Mouse (Mus musculus) thymus, postnatal 36 days (tissue): Measurements from ENCODE around the gene Erbb3.
"Not testable (repeated sequence)": the region's sequence is repeated elsewhere in the genome, so short reads cannot be mapped to it uniquely, and the experiment has no call there.

ENCODE experiments used
- DNase-seq, 2 experiments: peaks; one replicate each; pipeline ENCODE4 v3.0.0; 2022; ENCODE audit warnings: mixed read lengths in 2 of 2

Erbb3 gene

GRCm38 (mm10) chr10:128555567-128555966 lies 33.9 kb downstream of the Erbb3 start:
- not testable (repeated sequence) for DNase-seq

GRCm38 (mm10) chr10:128550144-128550823 lies 39.2 kb downstream of the Erbb3 start:
- not testable (repeated sequence) for DNase-seq

GRCm38 (mm10) chr10:128549682-128550057 lies 39.8 kb downstream of the Erbb3 start:
- peak in 1 of 2 experiments; percentile 44 for DNase-seq

- DNase-seq, result peak; percentile 87 to 94
Observed at GRCm38 (mm10) chr10:128548947-128549681, 40.3 kb downstream of the Erbb3 start, which contains the start of gene Rpl41. Rpl41 (minus strand) TSS chr10:128549305.

- not testable (repeated sequence) for DNase-seq
Observed at GRCm38 (mm10) chr10:128548051-128548791, 41.2 kb downstream of the Erbb3 start.

GRCm38 (mm10) chr10:128547361-128548032 lies 42.0 kb downstream of the Erbb3 start, which contains the start of gene Zc3h10:
Zc3h10 (minus strand) TSS chr10:128547774.
- peak; percentile 92 to 97 for DNase-seq

- no peak for DNase-seq
Observed at GRCm38 (mm10) chr10:128546787-128547186, 42.7 kb downstream of the Erbb3 start.

- DNase-seq, result no peak
Observed at GRCm38 (mm10) chr10:128546361-128546760, 43.1 kb downstream of the Erbb3 start.

- no peak for DNase-seq
Observed at GRCm38 (mm10) chr10:128545570-128545898, 43.9 kb downstream of the Erbb3 start.

GRCm38 (mm10) chr10:128544674-128545569 lies 44.5 kb downstream of the Erbb3 start:
- DNase-seq, result no peak

GRCm38 (mm10) chr10:128544151-128544657 lies 45.2 kb downstream of the Erbb3 start:
- DNase-seq, result no peak

- no peak for DNase-seq
Observed at GRCm38 (mm10) chr10:128543100-128543499, 46.4 kb downstream of the Erbb3 start.

- DNase-seq, result no peak
Observed at GRCm38 (mm10) chr10:128538340-128538870, 51.0 kb downstream of the Erbb3 start.

- peak; percentile 91 to 92 for DNase-seq
Observed at GRCm38 (mm10) chr10:128536266-128536940, 53.0 kb downstream of the Erbb3 start.

GRCm38 (mm10) chr10:128535624-128536265 lies 53.7 kb downstream of the Erbb3 start:
- DNase-seq, result no peak

GRCm38 (mm10) chr10:128535206-128535605 lies 54.2 kb downstream of the Erbb3 start:
- no peak for DNase-seq

- DNase-seq, result no peak
Observed at GRCm38 (mm10) chr10:128526366-128527356, 62.8 kb downstream of the Erbb3 start.

- DNase-seq, result peak; percentile 85 to 91
Observed at GRCm38 (mm10) chr10:128525671-128526308, 63.7 kb downstream of the Erbb3 start, which contains the start of gene Esyt1. Esyt1 (minus strand) TSS chr10:128525871.
